Mouse (Mus musculus) forebrain, embryonic 10.5 days (tissue): ENCODE data around the gene Kcnj5. TPM values are rescaled to one million over a fixed set of nuclear protein-coding genes. Genes with fewer than 3 reads are reported as not detected.
A peak's percentile ranks its signal among the peaks of the same experiment; 100 is the strongest.

Source experiments
- DNase-seq: peaks from one replicate; pipeline ENCODE4 v3.0.0-alpha.2; 2017; ENCODE audit warnings: low spot score; ENCODE audit errors: extremely low spot score
- H3K27ac ChIP-seq: fragments of 300-500 bp; sonication (generic); 2 replicates; pipeline ENCODE4 v1.5.1; 2016; ENCODE audit warnings: mild to moderate bottlenecking
- H3K27me3 ChIP-seq: fragments of 300-500 bp; sonication (generic); 2 replicates; pipeline ENCODE4 v1.6.1; 2016; ENCODE audit warnings: mild to moderate bottlenecking; ENCODE audit not compliant: poor library complexity, severe bottlenecking
- H3K36me3 ChIP-seq: fragments of 300-500 bp; sonication (generic); replicated peaks from 2 replicates; pipeline ENCODE4 v1.6.1; 2016; ENCODE audit warnings: mild to moderate bottlenecking, moderate library complexity
- H3K4me1 ChIP-seq: fragments of 300-500 bp; sonication (generic); 2 replicates; pipeline ENCODE4 v1.6.1; 2016
- H3K4me3 ChIP-seq: fragments of 300-500 bp; sonication (generic); 2 replicates; pipeline ENCODE4 v1.5.1; 2016; ENCODE audit warnings: mild to moderate bottlenecking, moderate library complexity
- H3K9me3 ChIP-seq: fragments of 300-500 bp; sonication (generic); 2 replicates; pipeline ENCODE4 v1.6.1; 2016; ENCODE audit warnings: mild to moderate bottlenecking, moderate library complexity
- WGBS: fragments of 180-500 bp; shearing (Covaris S2); methylation state at CpG from one replicate; pipeline ENCODE4 v1.1.7; 2016; 5-methylcytosine and 5-hydroxymethylcytosine counted together
- polyA plus RNA-seq: library from polyadenylated mRNA; unstranded; fragments of >200 nt; fragmentation: Nextera tagmentation; extraction: Ambion mirVana; gene quantifications from 2 replicates; pipeline ENCODE4 v1.2.1, GENCODE M21; 2016

The Kcnj5 gene
- polyA plus RNA-seq: 0.34 and 0.73 TPM in 2 replicates

DNA sequence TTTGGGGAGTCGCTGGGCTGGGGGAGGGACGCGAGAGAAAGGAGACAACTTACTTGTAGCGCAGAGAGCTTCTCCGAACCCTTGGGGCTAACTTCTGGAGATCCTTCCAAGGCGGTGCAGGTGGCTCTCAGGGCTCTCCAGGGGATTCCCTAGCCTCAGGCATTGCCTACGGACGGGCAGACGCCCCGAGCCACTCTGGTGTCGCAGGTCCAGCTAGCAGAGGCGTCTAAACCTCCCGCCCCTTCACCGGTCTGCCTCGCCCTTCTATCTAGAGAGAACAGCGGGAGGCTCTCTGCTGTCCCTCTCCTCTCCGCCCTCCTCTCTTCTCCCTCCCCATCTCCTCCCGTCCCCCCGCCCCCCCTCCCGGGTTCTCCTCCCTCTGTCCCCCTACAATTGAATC lies at the start of gene Kcnj5:
Kcnj5 (minus strand) TSS at position 300 of the 400 bp plus-strand sequence.
- Histone ChIP-seq H3K4me1 (peaks cover 31% of the 10 kb centered on the region), H3K4me3 (peak within 1 kb of the TSS; percentile 40), H3K27ac (0 out of 2 replicates have a peak within 1 kb of the TSS, but pooled peaks have one; percentile 12), H3K27me3 (peaks cover 99% of the 10 kb centered on the region), H3K9me3 (no peaks in the 10 kb centered on the region), H3K36me3 (no peaks in the 10 kb centered on the region)
- WGBS: 0% methylated on average over 19 of the region's 20 CpGs
- no peak for DNase-seq

DNA sequence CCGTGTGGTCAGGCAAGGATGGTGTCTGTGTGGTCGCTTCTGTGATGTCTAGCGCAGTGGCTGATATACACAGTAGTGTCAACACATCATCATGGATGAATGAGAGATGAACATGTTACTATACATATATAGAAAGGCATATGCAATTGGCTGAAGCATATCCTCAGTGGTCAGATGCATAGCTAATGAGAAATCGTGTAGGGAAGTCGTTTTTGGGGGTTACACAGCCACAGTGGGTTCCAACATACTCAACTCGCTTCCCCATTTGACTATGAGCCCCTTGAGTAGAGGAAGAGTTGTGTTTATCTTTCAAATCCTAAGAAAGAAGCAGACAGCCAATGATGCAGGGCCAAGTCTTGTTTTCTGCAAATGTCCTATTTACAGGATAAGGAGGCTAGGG lies 48.6 kb upstream of the Kcnj5 start:
- Histone ChIP-seq H3K4me3 (no peak overlapping the region), H3K9me3 (no peaks in the 10 kb centered on the region), H3K27ac (no peak overlapping the region), H3K4me1 (no peaks in the 10 kb centered on the region), H3K27me3 (peaks cover 4% of the 10 kb centered on the region; the same call in 1 of the 2 replicates), H3K36me3 (no peaks in the 10 kb centered on the region)
- no peak for DNase-seq
- WGBS: 90% methylated on average over 6 of the region's 6 CpGs

DNA sequence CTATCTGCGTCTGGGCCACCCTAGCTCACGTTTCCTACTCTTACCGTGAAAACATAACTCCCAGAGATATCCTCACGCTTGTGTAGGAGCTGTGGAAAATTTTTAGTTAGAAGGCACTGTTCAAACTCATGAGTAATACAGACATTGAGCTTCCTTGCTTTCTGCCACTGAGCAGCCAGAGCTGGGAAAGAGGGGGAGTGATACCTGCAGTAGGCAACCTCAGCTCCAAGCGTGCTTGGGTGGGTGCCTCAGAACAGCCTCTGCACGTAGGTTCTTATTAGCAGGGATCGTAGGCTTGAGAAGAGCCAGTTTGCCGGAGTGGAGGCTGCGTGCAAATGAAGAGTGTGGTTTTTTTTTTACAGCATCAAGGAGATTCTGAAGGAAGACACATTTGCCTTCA lies 47.6 kb upstream of the Kcnj5 start:
- no peaks in the 10 kb centered on the region for H3K9me3 ChIP-seq
- H3K4me1 ChIP-seq: no peaks in the 10 kb centered on the region
- DNase-seq: no peak
- H3K27me3 ChIP-seq: peaks cover 4% of the 10 kb centered on the region; the same call in 1 of the 2 replicates
- WGBS: 92% methylated on average over 9 of the region's 9 CpGs
- no peak overlapping the region for H3K4me3 ChIP-seq
- H3K27ac ChIP-seq: no peak overlapping the region
- no peaks in the 10 kb centered on the region for H3K36me3 ChIP-seq

DNA sequence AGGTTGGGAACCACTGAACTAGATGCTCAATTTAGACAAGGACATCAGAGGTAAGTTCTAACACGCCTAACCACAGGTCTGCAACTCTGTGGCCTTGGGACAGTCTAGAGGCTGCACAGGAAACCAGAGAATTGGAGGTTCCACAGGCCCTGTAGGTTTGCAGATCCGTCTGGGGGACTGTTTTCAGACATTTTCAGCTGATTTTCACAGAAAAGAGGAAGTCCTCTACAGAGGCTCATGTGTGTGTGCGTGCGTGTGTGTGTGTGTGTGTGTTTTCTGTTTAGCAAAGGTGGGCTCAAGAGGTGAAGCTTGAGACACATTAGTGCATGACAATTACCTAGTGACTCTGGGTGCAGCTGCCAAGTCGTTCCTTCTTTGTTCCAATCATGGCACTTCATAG lies 46.9 kb upstream of the Kcnj5 start:
- no peak for DNase-seq
- no peaks in the 10 kb centered on the region for H3K36me3 ChIP-seq
- no peaks in the 10 kb centered on the region for H3K9me3 ChIP-seq
- H3K4me1 ChIP-seq: no peaks in the 10 kb centered on the region
- H3K4me3 ChIP-seq: no peak overlapping the region
- H3K27ac ChIP-seq: no peak overlapping the region
- H3K27me3 ChIP-seq: peaks cover 4% of the 10 kb centered on the region; the same call in 1 of the 2 replicates
- 85% methylated on average over 5 of the region's 5 CpGs for WGBS

DNA sequence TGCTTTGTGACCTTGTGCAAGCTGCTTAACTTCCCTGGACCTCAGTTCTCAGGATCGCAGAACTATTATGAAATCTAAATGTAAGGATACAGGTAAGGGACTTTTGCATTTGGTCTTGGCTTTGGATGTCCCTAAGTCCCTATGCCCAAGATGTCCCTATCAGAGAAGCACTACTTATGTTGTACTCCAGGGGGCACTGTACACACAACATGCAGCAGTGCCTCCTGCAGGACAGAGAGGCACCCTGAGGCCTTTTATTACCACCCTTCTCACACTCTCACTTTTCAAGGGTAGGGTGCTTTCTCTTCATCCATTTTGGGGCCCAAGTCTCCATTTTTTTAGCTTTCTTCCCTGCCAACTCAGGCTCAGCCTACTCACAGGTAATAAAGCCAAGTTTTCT lies 44.0 kb upstream of the Kcnj5 start:
- H3K4me1 ChIP-seq: no peaks in the 10 kb centered on the region
- no peak overlapping the region for H3K27ac ChIP-seq
- no peak overlapping the region for H3K4me3 ChIP-seq
- WGBS: 94% methylated on average over 1 of the region's 1 CpGs
- DNase-seq: no peak
- H3K9me3 ChIP-seq: no peaks in the 10 kb centered on the region
- H3K36me3 ChIP-seq: no peaks in the 10 kb centered on the region
- H3K27me3 ChIP-seq: peaks cover 4% of the 10 kb centered on the region; the same call in 1 of the 2 replicates

DNA sequence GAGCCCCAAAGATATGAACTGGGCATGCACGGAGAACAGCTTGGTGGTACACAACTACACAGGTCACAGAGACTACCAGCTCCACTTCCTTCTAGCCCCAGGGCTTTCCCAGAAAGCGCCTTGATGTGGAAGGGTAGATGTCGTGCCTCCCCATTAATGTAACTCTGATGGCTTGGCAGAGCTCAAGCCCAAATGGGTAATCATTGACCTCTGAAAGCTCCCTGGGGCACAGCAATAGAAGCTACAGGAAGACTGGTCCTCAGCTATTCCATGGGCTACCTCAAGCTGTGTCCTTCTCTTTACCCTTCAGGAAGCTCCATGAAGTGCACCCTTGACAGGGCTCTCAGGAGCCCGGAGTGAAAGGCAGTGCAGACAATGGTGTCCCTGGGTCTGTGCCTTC lies 40.8 kb upstream of the Kcnj5 start:
- no peaks in the 10 kb centered on the region for H3K4me1 ChIP-seq
- no peaks in the 10 kb centered on the region for H3K36me3 ChIP-seq
- H3K9me3 ChIP-seq: no peaks in the 10 kb centered on the region
- H3K27me3 ChIP-seq: peaks cover 3% of the 10 kb centered on the region; the same call in 1 of the 2 replicates
- no peak overlapping the region for H3K27ac ChIP-seq
- WGBS: 81% methylated on average over 4 of the region's 4 CpGs
- H3K4me3 ChIP-seq: no peak overlapping the region
- DNase-seq: no peak

DNA sequence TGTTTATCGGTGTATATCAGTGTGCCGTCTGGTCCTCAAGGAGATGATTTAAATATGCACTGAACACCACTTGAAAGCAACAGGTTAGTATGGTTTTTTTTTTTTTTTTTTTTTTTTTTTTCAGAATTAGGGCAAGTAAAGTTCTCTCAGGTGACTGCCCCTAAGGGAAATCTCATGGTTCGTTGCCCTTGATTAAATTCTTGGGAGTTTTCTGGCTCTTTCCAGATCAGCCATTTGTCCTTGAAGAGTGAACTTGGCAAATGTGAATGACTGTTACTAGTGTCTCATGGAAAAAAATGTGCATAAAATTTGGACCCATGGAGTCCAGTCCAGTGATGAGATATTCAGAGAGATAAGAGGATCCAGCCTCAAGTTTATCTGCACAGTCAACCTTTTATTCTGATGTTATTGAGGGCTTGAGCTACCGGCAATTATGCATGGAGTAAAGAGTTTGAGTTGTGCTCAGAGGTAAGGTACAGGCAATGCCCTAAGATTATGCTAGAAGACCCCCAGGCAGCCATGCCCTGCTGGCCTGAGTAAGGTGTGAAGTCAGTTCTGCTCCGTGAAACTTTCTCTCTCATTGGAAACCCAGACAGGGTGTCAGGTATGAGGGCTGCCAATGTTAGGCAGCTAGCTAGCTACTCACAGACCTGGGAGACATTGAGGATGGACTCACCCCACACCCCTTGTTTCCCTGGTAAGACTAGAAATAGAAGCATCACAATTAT lies 32.9 kb upstream of the Kcnj5 start:
- Histone ChIP-seq H3K4me3 (no peak overlapping the region), H3K4me1 (no peaks in the 10 kb centered on the region), H3K36me3 (no peaks in the 10 kb centered on the region), H3K27me3 (no peaks in the 10 kb centered on the region), H3K9me3 (no peaks in the 10 kb centered on the region), H3K27ac (no peak overlapping the region)
- WGBS: 90% methylated on average over 5 of the region's 5 CpGs
- DNase-seq: no peak

DNA sequence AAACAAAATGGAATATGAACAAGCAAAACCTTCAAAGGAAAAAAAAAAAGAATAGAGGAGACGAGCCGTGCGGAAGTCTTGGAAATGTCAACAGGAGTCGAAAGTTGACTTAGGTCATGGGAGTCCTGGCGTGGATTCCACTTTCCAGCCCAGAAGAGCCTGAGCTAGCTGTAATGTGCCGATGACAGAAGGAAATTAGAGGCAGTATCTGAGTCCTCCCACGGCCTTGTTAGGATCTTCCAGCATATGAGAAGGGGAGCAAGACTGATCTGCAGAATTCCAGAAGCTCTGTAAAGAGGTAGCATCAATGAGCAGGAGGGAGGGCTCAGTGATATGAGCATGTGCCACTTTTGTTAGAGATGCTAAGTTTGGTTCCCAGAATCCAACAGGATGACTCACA lies 31.9 kb upstream of the Kcnj5 start:
- Histone ChIP-seq H3K4me1 (no peaks in the 10 kb centered on the region), H3K9me3 (no peaks in the 10 kb centered on the region), H3K27me3 (no peaks in the 10 kb centered on the region), H3K36me3 (no peaks in the 10 kb centered on the region), H3K4me3 (no peak overlapping the region), H3K27ac (no peak overlapping the region)
- DNase-seq: no peak
- WGBS: 88% methylated on average over 7 of the region's 7 CpGs

DNA sequence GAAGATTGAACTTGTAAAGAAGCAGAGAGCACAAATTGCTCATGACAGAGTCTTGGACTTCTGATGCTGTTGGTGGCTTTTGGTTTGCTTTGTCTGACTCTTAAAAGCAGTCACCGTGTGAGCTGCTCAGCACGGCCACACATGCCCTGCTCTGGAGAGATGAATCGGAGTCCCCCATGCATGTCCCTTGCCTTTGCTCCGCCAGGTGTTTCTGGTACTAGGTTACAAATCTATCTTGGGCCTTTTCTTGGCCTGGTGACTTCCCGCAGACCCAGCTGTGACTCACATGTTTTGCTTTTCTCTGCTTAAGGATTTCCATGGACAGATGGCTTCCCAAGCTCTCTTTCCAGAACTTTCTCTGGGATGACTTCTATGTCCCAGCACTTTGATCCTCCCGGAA lies 29.5 kb upstream of the Kcnj5 start:
- whole genome bisulfite sequencing: 95% methylated on average over 6 of the region's 6 CpGs
- Histone ChIP-seq H3K4me1 (peaks cover 15% of the 10 kb centered on the region), H3K27ac (no peak overlapping the region), H3K27me3 (no peaks in the 10 kb centered on the region), H3K4me3 (no peak overlapping the region), H3K9me3 (no peaks in the 10 kb centered on the region), H3K36me3 (no peaks in the 10 kb centered on the region)
- DNase-seq: no peak

DNA sequence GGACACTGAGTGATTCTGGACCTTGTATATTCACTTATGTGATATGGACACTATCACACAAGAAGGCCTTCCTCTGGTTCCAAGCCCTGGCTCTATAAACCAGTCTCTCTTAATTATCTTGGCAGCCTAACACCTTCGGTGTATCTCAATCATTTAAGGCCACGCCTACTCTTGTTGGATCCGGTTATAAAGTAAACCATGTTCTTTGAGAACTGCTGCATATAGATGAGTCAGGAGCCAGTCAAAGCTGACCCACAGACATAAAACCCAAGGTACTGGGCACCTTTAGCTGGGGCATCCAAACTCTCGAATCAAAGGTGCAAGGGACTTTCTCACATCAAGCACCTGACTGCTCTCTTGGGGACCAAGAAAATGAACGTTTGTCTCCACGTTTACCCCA lies 28.1 kb upstream of the Kcnj5 start, which contains the start of gene Kcnj1:
Kcnj1 (plus strand) TSS at position 292 of the 400 bp plus-strand sequence.
- H3K27ac ChIP-seq: no peak within 1 kb of the TSS
- H3K4me3 ChIP-seq: no peak within 1 kb of the TSS
- no peaks in the 10 kb centered on the region for H3K36me3 ChIP-seq
- 86% methylated on average over 6 of the region's 6 CpGs for WGBS
- peaks cover 16% of the 10 kb centered on the region for H3K4me1 ChIP-seq
- H3K9me3 ChIP-seq: no peaks in the 10 kb centered on the region
- H3K27me3 ChIP-seq: no peaks in the 10 kb centered on the region
- DNase-seq: no peak

DNA sequence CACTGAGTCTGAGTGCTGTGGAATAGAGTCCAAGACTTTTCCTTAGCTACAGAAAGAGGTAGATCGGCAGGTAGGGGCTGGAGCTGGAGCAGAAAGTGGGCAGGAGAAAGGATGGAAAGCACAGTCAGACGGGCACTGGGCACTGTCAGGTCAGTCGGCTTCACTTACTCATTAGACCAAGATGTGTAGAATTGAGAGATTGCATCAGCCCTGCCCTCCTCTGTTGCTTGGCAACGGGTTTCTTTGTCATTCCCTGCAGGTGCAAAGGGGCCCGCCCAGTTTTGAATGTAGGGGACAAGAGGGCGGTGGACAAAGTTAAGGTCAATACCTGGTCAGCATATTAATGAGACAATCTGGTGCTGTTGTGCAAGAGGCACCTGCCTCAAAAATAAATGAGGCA lies 25.2 kb upstream of the Kcnj5 start:
- no peak for DNase-seq
- Histone ChIP-seq H3K36me3 (no peaks in the 10 kb centered on the region), H3K27ac (no peak overlapping the region), H3K4me1 (peaks cover 16% of the 10 kb centered on the region), H3K27me3 (no peaks in the 10 kb centered on the region), H3K4me3 (no peak overlapping the region), H3K9me3 (no peaks in the 10 kb centered on the region)
- WGBS: 40% methylated on average over 6 of the region's 6 CpGs

DNA sequence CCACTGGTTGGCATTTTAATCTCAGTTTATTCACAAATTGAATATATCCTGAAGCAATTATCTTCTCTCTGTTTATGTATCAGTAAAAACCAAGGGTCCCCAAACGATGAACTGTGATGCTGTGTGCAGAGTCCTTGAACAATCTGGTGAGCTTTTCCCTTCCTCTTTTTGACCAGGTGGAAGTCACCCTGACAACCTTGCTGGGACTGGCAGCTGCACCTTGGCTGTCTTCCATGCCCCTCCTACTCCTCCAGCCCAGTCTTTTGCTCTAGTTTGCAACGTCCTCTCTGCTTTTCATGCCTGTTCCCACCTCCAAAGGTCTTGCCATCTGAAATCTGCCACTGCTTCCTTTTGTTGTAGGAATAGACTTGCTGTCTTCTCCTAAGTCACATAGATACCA lies 24.7 kb upstream of the Kcnj5 start:
- Histone ChIP-seq H3K36me3 (no peaks in the 10 kb centered on the region), H3K27me3 (no peaks in the 10 kb centered on the region), H3K27ac (no peak overlapping the region), H3K9me3 (no peaks in the 10 kb centered on the region), H3K4me3 (no peak overlapping the region), H3K4me1 (peaks cover 16% of the 10 kb centered on the region)
- WGBS: 54% methylated on average over 2 of the region's 2 CpGs
- no peak for DNase-seq

DNA sequence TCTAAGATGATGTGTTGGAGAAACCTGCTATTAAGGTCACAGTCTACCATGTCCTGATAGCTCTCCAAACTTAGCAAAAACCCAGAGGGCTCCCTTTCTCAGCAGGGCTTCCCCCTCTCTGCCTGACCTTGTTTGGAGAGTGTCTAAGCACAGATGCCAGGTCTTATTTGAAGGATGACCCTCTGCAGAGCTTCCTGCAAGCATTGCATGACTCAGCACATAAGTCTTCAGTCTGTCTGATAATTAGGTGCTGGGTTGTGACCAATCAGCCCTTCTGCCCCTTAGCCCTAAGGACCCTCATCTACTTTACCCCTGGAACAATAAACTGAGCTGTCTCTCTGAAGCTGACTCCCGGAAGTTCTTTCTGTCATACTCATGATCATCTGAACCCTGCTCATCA lies 16.6 kb upstream of the Kcnj5 start:
- Histone ChIP-seq H3K36me3 (no peaks in the 10 kb centered on the region), H3K4me3 (no peak overlapping the region), H3K9me3 (peaks cover 6% of the 10 kb centered on the region; the same call in 1 of the 2 replicates), H3K27ac (no peak overlapping the region), H3K4me1 (no peaks in the 10 kb centered on the region), H3K27me3 (no peaks in the 10 kb centered on the region)
- whole genome bisulfite sequencing: 97% methylated on average over 1 of the region's 1 CpGs
- no peak for DNase-seq
